Mouse (Mus musculus) myocyte (in vitro differentiated cells): ENCODE results near the gene Cadps. TPM values are rescaled to one million over a fixed set of nuclear protein-coding genes. Genes with fewer than 3 reads are reported as not detected.

Experiments used
- H3K27me3 ChIP-seq: one replicate; pipeline ENCODE4 v1.6.1; 2011; ENCODE audit not compliant: control insufficient read depth, insufficient read depth, insufficient read length
- H3K36me3 ChIP-seq: one replicate; pipeline ENCODE4 v1.6.1; 2011; ENCODE audit not compliant: control insufficient read depth, insufficient read depth
- H3K4me2 ChIP-seq: one replicate; pipeline ENCODE4 v1.6.1; 2011; ENCODE audit warnings: low read depth, control low read depth
- H3K4me3 ChIP-seq: one replicate; pipeline ENCODE4 v1.5.1; 2011; ENCODE audit warnings: mild to moderate bottlenecking, control low read depth, moderate library complexity
- H3K79me2 ChIP-seq: one replicate; pipeline ENCODE4 v1.6.1; 2011; ENCODE audit not compliant: control insufficient read depth, insufficient read depth
- H3ac ChIP-seq: one replicate; pipeline ENCODE4 v1.6.1; 2011; ENCODE audit not compliant: control insufficient read depth, insufficient read length
- CEBPB ChIP-seq: IDR thresholded peaks from 2 replicates; pipeline ENCODE4 v1.6.1; 2011; ENCODE audit warnings: mild to moderate bottlenecking, moderate library complexity; ENCODE audit not compliant: poor library complexity, insufficient read depth, severe bottlenecking
- E2F4 ChIP-seq: IDR thresholded peaks from one replicate; pipeline ENCODE4 v1.6.1; 2011; ENCODE audit warnings: mild to moderate bottlenecking, control low read depth, moderate library complexity; ENCODE audit not compliant: insufficient read depth
- MAX ChIP-seq: IDR thresholded peaks from one replicate; pipeline ENCODE4 v1.6.1; 2011; ENCODE audit warnings: low read depth, mild to moderate bottlenecking, control low read depth
- MYOD1 ChIP-seq, 3 experiments: IDR thresholded peaks; one replicate each; pipeline ENCODE4 v1.6.1; 2011; ENCODE audit warnings: control low read depth in 2 of 3, low read depth in 2 of 3, mild to moderate bottlenecking in 2 of 3, moderate library complexity in 1 of 3; ENCODE audit not compliant: insufficient read length in 2 of 3, control insufficient read depth in 1 of 3
- MYOG ChIP-seq, 3 experiments: IDR thresholded peaks; one replicate each; pipeline ENCODE4 v1.6.1; 2011; ENCODE audit warnings: control low read depth in 2 of 3, low read depth in 2 of 3, mild to moderate bottlenecking in 2 of 3; ENCODE audit not compliant: insufficient read length in 2 of 3, control insufficient read depth in 1 of 3, insufficient read depth in 1 of 3
- POLR2A ChIP-seq: IDR thresholded peaks from one replicate; pipeline ENCODE4 v1.6.1; 2011; ENCODE audit warnings: low read depth, mild to moderate bottlenecking, control low read depth, moderate library complexity; ENCODE audit not compliant: insufficient read length
- POLR2AphosphoS2 ChIP-seq: IDR thresholded peaks from one replicate; pipeline ENCODE4 v1.6.1; 2011; ENCODE audit warnings: low read depth, control low read depth; ENCODE audit not compliant: insufficient read length
- REST ChIP-seq: IDR thresholded peaks from one replicate; pipeline ENCODE4 v1.6.1; 2011; ENCODE audit warnings: mild to moderate bottlenecking, control low read depth, moderate library complexity; ENCODE audit not compliant: insufficient read depth, insufficient read length
- SRF ChIP-seq: IDR thresholded peaks from one replicate; pipeline ENCODE4 v1.6.1; 2011; ENCODE audit warnings: low read depth; ENCODE audit not compliant: control insufficient read depth, insufficient read length
- TCF12 ChIP-seq: IDR thresholded peaks from one replicate; pipeline ENCODE4 v1.6.1; 2011; ENCODE audit warnings: mild to moderate bottlenecking, control low read depth; ENCODE audit not compliant: poor library complexity, insufficient read depth, severe bottlenecking
- TCF3 ChIP-seq: IDR thresholded peaks from one replicate; pipeline ENCODE4 v1.6.1; 2011; ENCODE audit warnings: low read depth, control low read depth; ENCODE audit not compliant: insufficient read length
- USF1 ChIP-seq: IDR thresholded peaks from one replicate; pipeline ENCODE4 v1.6.1; 2011; ENCODE audit warnings: low read depth, mild to moderate bottlenecking, control low read depth, moderate library complexity
- polyA plus RNA-seq: library from polyadenylated mRNA; unstranded; fragments of >200 nt; fragmentation: generic; extraction: Trizol; gene quantifications from one replicate; pipeline ENCODE4 v1.2.1, GENCODE M21; 2012; ENCODE audit warnings: missing spikeins

Gene Cadps
- polyA plus RNA-seq, 1 experiment: not detected

- Histone ChIP-seq H3K79me2 (no peaks in the 10 kb centered on the region), H3K36me3 (no peaks in the 10 kb centered on the region), H3ac (no peak overlapping the region), H3K4me2 (no peak overlapping the region), H3K4me3 (no peak overlapping the region), H3K27me3 (no peaks in the 10 kb centered on the region)
- TF ChIP-seq SRF: no peak
- no peak for TF ChIP-seq POLR2AphosphoS2
- no peak for TF ChIP-seq REST
- no peak for TF ChIP-seq MYOD1 (IDR thresholded peaks at IDR 0.05; ENCODE audit: control insufficient read depth in 1 of 3, insufficient read length in 2 of 3, low read depth in 2 of 3)
Observed at GRCm38 (mm10) chr14:12425311-12425710, 397.6 kb downstream of the Cadps start.

- H3K36me3 ChIP-seq: no peaks in the 10 kb centered on the region
- H3K27me3 ChIP-seq: no peaks in the 10 kb centered on the region
- H3K4me3 ChIP-seq: no peak overlapping the region
- no peak overlapping the region for H3K4me2 ChIP-seq
- TF ChIP-seq E2F4 (no peak), REST (no peak), TCF3 (no peak), USF1 (no peak), MAX (no peak), MYOG (IDR thresholded peaks at IDR 0.05; ENCODE audit: control insufficient read depth in 1 of 3, insufficient read depth in 1 of 3, insufficient read length in 2 of 3, low read depth in 2 of 3) (no peak), POLR2AphosphoS2 (no peak), POLR2A (no peak), SRF (no peak), TCF12 (no peak), MYOD1 (IDR thresholded peaks at IDR 0.05; ENCODE audit: control insufficient read depth in 1 of 3, insufficient read length in 2 of 3, low read depth in 2 of 3) (no peak), CEBPB (no peak)
- H3ac ChIP-seq: no peak overlapping the region
- no peaks in the 10 kb centered on the region for H3K79me2 ChIP-seq
Observed at GRCm38 (mm10) chr14:12410276-12410675, 412.6 kb downstream of the Cadps start.

- no peaks in the 10 kb centered on the region for H3K27me3 ChIP-seq
- H3ac ChIP-seq: no peak overlapping the region
- no peak overlapping the region for H3K4me3 ChIP-seq
- no peaks in the 10 kb centered on the region for H3K79me2 ChIP-seq
- TF ChIP-seq POLR2A (no peak), MYOG (IDR thresholded peaks at IDR 0.05; ENCODE audit: control insufficient read depth in 1 of 3, insufficient read depth in 1 of 3, insufficient read length in 2 of 3, low read depth in 2 of 3) (no peak), TCF12 (no peak), E2F4 (no peak), TCF3 (no peak), MAX (no peak), CEBPB (no peak), POLR2AphosphoS2 (no peak), USF1 (no peak)
- no peaks in the 10 kb centered on the region for H3K36me3 ChIP-seq
- no peak overlapping the region for H3K4me2 ChIP-seq
Observed at GRCm38 (mm10) chr14:12409811-12410210, 413.1 kb downstream of the Cadps start.

- Histone ChIP-seq H3K4me3 (no peak overlapping the region), H3ac (no peak overlapping the region), H3K27me3 (no peaks in the 10 kb centered on the region), H3K36me3 (no peaks in the 10 kb centered on the region), H3K4me2 (no peak overlapping the region), H3K79me2 (no peaks in the 10 kb centered on the region)
- no peak for TF ChIP-seq POLR2AphosphoS2
Observed at GRCm38 (mm10) chr14:12406588-12406987, 416.3 kb downstream of the Cadps start.

GRCm38 (mm10) chr14:12405201-12405600, 417.7 kb downstream of the Cadps start:
- Histone ChIP-seq H3K27me3 (no peaks in the 10 kb centered on the region), H3K36me3 (no peaks in the 10 kb centered on the region), H3K4me2 (no peak overlapping the region), H3K79me2 (no peaks in the 10 kb centered on the region), H3K4me3 (no peak overlapping the region), H3ac (no peak overlapping the region)
- TF ChIP-seq MYOD1 (IDR thresholded peaks at IDR 0.05; ENCODE audit: control insufficient read depth in 1 of 3, insufficient read length in 2 of 3, low read depth in 2 of 3): no peak
- TF ChIP-seq POLR2A: no peak
- TF ChIP-seq SRF: no peak
- TF ChIP-seq E2F4: no peak
- no peak for TF ChIP-seq CEBPB
- TF ChIP-seq REST: no peak
- TF ChIP-seq MAX: no peak
- no peak for TF ChIP-seq USF1
- TF ChIP-seq MYOG (IDR thresholded peaks at IDR 0.05; ENCODE audit: control insufficient read depth in 1 of 3, insufficient read depth in 1 of 3, insufficient read length in 2 of 3, low read depth in 2 of 3): no peak
- TF ChIP-seq POLR2AphosphoS2: no peak
- TF ChIP-seq TCF3: no peak
- TF ChIP-seq TCF12: no peak
